Mouse (Mus musculus) embryonic facial prominence, embryonic 14.5 days (tissue): ENCODE results near the gene Sema4d. TPM values are rescaled to one million over a fixed set of nuclear protein-coding genes. Genes with fewer than 3 reads are reported as not detected.

Experiments used
- ATAC-seq: fragments of 200-750 bp; cut with Nextera tagmentation; 2 replicates; pipeline ENCODE4 v1.8.0; 2017; ENCODE audit warnings: low read depth, moderate number of reproducible peaks, moderate TSS enrichment
- DNase-seq: peaks from one replicate; pipeline ENCODE4 v3.0.0-alpha.2; 2015; ENCODE audit warnings: low spot score
- H3K27ac ChIP-seq: fragments of 300-500 bp; sonication (generic); replicated peaks from 2 replicates; pipeline ENCODE4 v1.5.1; 2014; ENCODE audit warnings: low read depth, mild to moderate bottlenecking, low read length, moderate library complexity
- H3K27me3 ChIP-seq: fragments of 300-500 bp; sonication (generic); replicated peaks from 2 replicates; pipeline ENCODE4 v1.6.1; 2014; ENCODE audit warnings: low read length; ENCODE audit not compliant: control insufficient read depth, insufficient read depth
- H3K36me3 ChIP-seq: fragments of 300-500 bp; sonication (generic); 2 replicates; pipeline ENCODE4 v1.6.1; 2014; ENCODE audit warnings: low read length, mixed read lengths; ENCODE audit not compliant: control insufficient read depth, insufficient read depth
- H3K4me1 ChIP-seq: fragments of 300-500 bp; sonication (generic); 2 replicates; pipeline ENCODE4 v1.6.1; 2014; ENCODE audit warnings: antibody characterized with exemption, low read length; ENCODE audit not compliant: control insufficient read depth, insufficient read depth
- H3K4me2 ChIP-seq: fragments of 300-500 bp; sonication (generic); 2 replicates; pipeline ENCODE4 v1.6.1; 2014; ENCODE audit warnings: low read depth, mild to moderate bottlenecking, low read length, moderate library complexity, mixed read lengths
- H3K4me3 ChIP-seq: fragments of 300-500 bp; sonication (generic); 2 replicates; pipeline ENCODE4 v1.5.1; 2014; ENCODE audit warnings: low read depth, mild to moderate bottlenecking, low read length
- H3K9ac ChIP-seq: fragments of 300-500 bp; sonication (generic); 2 replicates; pipeline ENCODE4 v1.6.1; 2014; ENCODE audit warnings: low read depth, mild to moderate bottlenecking, low read length, moderate library complexity, mixed read lengths
- H3K9me3 ChIP-seq: fragments of 300-500 bp; sonication (generic); 2 replicates; pipeline ENCODE4 v1.6.1; 2016; ENCODE audit warnings: low read length; ENCODE audit not compliant: control insufficient read depth
- WGBS: fragments of 180-500 bp; shearing (Covaris S2); extraction: QIAGEN DNeasy Blood & Tissue Kit; methylation state at CpG from one replicate; pipeline ENCODE4 v1.1.7; 2014; 5-methylcytosine and 5-hydroxymethylcytosine counted together
- polyA plus RNA-seq: library from polyadenylated mRNA; unstranded; fragments of >200 nt; fragmentation: Nextera tagmentation; extraction: Ambion mirVana; gene quantifications from 2 replicates; pipeline ENCODE4 v1.2.1, GENCODE M21; 2014

Sema4d gene
- 11.1 and 11.7 TPM in 2 replicates for polyA plus RNA-seq

DNA sequence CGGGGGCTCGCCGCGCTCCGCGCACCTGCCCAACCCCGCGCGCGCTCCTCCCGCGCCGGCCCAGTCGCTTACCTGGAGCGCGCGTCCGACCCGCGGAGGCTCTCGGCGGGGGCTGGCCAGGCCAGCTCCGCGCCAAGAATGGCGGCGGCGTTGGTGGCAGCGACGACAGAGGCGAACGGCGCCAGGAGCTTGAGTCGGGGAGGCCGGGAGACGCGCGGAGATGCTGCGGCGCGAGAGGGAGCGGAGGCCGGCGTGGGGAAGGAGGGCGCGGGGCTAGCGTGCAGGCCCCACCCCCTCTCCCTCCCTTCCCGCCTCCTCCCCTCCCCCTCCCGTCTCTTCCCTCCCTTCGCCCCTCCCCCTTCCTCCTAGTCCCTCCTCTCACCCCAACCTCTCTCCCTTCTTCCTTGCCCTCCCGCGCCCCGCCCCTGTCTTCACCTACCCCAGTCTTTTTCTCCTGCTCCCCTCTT is at the start of gene Sema4d:
Gene Sema4d, minus strand, starts transcription at position 323 of the 467 bp plus-strand sequence.
- H3K9me3 ChIP-seq: no peaks in the 10 kb centered on the region
- no peak within 1 kb of the TSS for H3K27ac ChIP-seq
- ATAC-seq: peak; percentile 48
- peak; percentile 92 for DNase-seq
- 0 out of 2 replicates have a peak, but pooled peaks cover 22% of the 10 kb centered on the region for H3K4me1 ChIP-seq
- peak within 1 kb of the TSS; percentile 84 for H3K4me3 ChIP-seq
- H3K9ac ChIP-seq: peak within 1 kb of the TSS; percentile 80
- H3K36me3 ChIP-seq: no peaks in the 10 kb centered on the region
- H3K4me2 ChIP-seq: peak within 1 kb of the TSS; percentile 97
- peaks cover 16% of the 10 kb centered on the region for H3K27me3 ChIP-seq
- 11% methylated on average over 3 of the region's 52 CpGs for WGBS

DNA sequence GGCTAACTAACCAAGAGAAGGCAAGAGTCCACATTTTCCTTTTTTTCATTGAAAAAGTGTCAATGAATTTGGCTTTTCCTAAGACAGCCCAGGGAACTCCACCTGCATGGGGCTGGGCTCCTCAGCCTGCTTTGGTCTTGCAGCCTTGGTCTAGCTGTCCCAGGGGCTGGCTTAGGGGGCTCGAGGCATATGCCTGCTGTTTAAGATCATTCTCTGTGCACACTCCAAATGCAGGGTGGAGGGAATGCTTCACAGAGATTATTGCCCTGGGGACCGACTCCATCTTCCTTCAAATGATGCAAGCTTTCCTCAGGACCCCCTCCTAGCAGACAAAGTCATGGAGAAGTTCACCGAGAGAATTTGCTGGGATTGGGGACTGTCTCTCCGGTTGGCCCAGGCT is 49.8 kb upstream of the Sema4d start:
- Histone ChIP-seq H3K4me1 (peaks cover 21% of the 10 kb centered on the region), H3K4me3 (no peak overlapping the region), H3K9me3 (no peaks in the 10 kb centered on the region), H3K4me2 (no peak overlapping the region), H3K27me3 (0 out of 2 replicates have a peak, but pooled peaks cover 6% of the 10 kb centered on the region), H3K27ac (no peak overlapping the region), H3K9ac (no peak overlapping the region), H3K36me3 (no peaks in the 10 kb centered on the region)
- no peak for DNase-seq
- no peak for ATAC-seq
- 54% methylated on average over 4 of the region's 4 CpGs for WGBS

- Histone ChIP-seq H3K4me3 (0 out of 2 replicates have a peak overlapping the region, but pooled peaks have one; percentile 8), H3K27ac (peak overlapping the region; percentile 44; the same call in 1 of the 2 replicates), H3K36me3 (no peaks in the 10 kb centered on the region), H3K4me1 (peaks cover 21% of the 10 kb centered on the region), H3K4me2 (peak overlapping the region; percentile 46), H3K9me3 (no peaks in the 10 kb centered on the region), H3K9ac (peak overlapping the region; percentile 37; the same call in 1 of the 2 replicates), H3K27me3 (0 out of 2 replicates have a peak, but pooled peaks cover 6% of the 10 kb centered on the region)
- ATAC-seq (no peak), DNase-seq (no peak)
- WGBS: 7% methylated on average over 12 of the region's 12 CpGs
Observed at GRCm38 (mm10) chr13:51842773-51843172, 49.2 kb upstream of the Sema4d start.

- 0 out of 2 replicates have a peak overlapping the region, but pooled peaks have one; percentile 8 for H3K9ac ChIP-seq
- H3K4me3 ChIP-seq: peak overlapping the region; percentile 13; the same call in 1 of the 2 replicates
- ATAC-seq (no peak), DNase-seq (peak; percentile 70)
- no peaks in the 10 kb centered on the region for H3K9me3 ChIP-seq
- peak overlapping the region; percentile 44; the same call in 1 of the 2 replicates for H3K27ac ChIP-seq
- peaks cover 21% of the 10 kb centered on the region for H3K4me1 ChIP-seq
- WGBS: 4% methylated on average over 5 of the region's 5 CpGs
- no peaks in the 10 kb centered on the region for H3K36me3 ChIP-seq
- peak overlapping the region; percentile 46 for H3K4me2 ChIP-seq
- H3K27me3 ChIP-seq: 0 out of 2 replicates have a peak, but pooled peaks cover 6% of the 10 kb centered on the region
Observed at GRCm38 (mm10) chr13:51842191-51842590, 48.6 kb upstream of the Sema4d start.

DNA sequence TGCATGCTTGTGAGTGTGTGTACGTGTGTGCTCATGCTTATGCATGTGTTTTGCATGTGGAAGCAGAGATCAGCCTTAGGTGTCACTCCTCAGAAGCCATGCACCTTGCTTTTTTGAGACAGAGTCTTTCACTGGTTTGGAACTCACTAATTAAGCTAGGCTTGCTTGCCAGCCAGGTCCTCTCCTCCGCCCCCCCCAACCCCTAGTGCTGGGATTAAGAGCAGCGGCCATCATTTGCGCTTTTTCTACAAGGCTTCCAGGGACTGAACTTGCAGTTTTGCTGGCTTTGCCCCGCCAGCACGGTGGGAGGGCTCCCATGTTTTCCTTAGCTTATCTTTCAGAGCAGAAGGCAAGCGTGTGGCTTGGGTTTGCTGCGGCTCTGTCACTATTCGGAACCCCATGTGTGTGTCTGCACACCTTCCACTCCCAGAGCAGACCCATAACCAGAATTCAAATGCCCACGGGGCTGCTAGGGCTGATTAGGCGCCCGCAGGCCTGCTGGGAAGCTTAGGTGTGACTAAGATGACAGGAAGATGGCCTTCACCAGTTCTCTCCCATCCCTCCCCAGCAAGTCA is 48.1 kb upstream of the Sema4d start:
- peak overlapping the region; percentile 46 for H3K4me2 ChIP-seq

DNA sequence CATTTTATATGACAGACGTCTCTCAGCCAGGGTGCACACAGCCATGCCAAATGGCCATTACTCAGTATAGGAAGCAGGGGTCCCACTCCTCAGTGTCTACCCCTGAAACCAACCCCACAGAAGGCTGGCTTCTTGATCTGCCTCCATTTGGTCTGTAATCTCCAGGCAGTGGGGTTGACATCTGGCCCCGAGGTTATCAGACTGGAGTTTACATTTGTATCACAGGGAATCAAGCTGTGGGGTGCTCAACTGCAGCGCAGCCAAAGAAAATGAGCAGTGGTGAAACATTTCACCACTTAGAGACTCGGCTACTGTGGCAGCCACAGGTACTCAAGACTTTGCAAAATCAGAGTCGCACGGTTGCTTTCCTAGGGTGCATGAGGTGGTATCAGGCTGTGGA is 47.2 kb upstream of the Sema4d start:
- H3K4me1 ChIP-seq: peaks cover 21% of the 10 kb centered on the region
- no peak overlapping the region for H3K4me2 ChIP-seq
- H3K9me3 ChIP-seq: no peaks in the 10 kb centered on the region
- no peaks in the 10 kb centered on the region for H3K36me3 ChIP-seq
- DNase-seq (no peak), ATAC-seq (no peak)
- no peak overlapping the region for H3K27ac ChIP-seq
- no peak overlapping the region for H3K4me3 ChIP-seq
- 0 out of 2 replicates have a peak, but pooled peaks cover 3% of the 10 kb centered on the region for H3K27me3 ChIP-seq
- no peak overlapping the region for H3K9ac ChIP-seq
- WGBS: 52% methylated on average over 6 of the region's 6 CpGs

More for the DNA sequence above, 48.1 kb upstream of the Sema4d start:
- peaks cover 21% of the 10 kb centered on the region for H3K4me1 ChIP-seq
- DNase-seq (no peak), ATAC-seq (no peak)
- H3K4me3 ChIP-seq: peak overlapping the region; percentile 13; the same call in 1 of the 2 replicates
- no peaks in the 10 kb centered on the region for H3K9me3 ChIP-seq
- no peaks in the 10 kb centered on the region for H3K36me3 ChIP-seq
- 13% methylated on average over 12 of the region's 12 CpGs for WGBS
- H3K27me3 ChIP-seq: 0 out of 2 replicates have a peak, but pooled peaks cover 3% of the 10 kb centered on the region
- 0 out of 2 replicates have a peak overlapping the region, but pooled peaks have one; percentile 8 for H3K9ac ChIP-seq
- peak overlapping the region; percentile 21; the same call in 1 of the 2 replicates for H3K27ac ChIP-seq

DNA sequence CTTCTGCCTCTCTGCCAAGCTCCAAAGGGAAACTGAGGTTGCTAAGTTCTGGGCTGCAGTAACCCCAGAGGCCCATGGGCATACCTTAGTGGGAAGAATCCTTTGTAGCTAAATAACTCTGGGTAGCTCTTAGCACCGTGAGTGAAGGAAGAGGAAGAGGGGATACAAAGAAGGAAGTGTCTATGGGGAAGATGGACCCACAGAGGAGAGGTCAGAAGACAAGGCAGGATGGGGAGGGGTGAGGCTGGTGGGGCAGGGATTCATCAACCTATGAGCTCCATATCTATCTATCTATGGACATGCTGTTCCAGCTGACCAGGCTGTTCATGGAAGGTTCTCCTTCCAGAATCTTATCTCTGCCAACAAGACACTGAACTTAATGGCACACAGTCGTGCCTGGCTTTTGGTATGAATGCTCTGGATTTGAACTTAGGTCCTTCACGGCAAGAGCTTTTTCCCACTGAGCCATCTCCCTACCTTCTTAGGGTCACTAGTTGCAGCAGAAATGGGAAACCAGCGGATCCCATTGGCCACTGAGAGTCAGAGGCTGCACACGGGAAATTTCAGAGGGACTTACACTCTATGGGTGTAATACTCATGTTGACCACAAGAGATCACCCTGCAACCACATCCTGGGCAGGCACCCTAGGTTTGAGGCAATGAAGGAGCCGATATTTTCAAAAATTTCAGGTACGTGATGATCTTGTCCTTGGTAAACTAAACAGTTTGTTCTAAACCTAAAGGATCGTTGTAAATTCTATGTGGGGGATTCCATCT is 45.9 kb upstream of the Sema4d start:
- ATAC-seq: peak; percentile 14; the same call in 1 of the 2 replicates
- H3K4me1 ChIP-seq: peaks cover 21% of the 10 kb centered on the region

GRCm38 (mm10) chr13:51837402-51837801 is 43.9 kb upstream of the Sema4d start:
- H3K4me3 ChIP-seq: no peak overlapping the region
- H3K36me3 ChIP-seq: no peaks in the 10 kb centered on the region
- no peaks in the 10 kb centered on the region for H3K27me3 ChIP-seq
- H3K27ac ChIP-seq: no peak overlapping the region
- H3K4me2 ChIP-seq: no peak overlapping the region
- H3K4me1 ChIP-seq: peaks cover 11% of the 10 kb centered on the region
- 8% methylated on average over 5 of the region's 5 CpGs for WGBS
- H3K9ac ChIP-seq: no peak overlapping the region
- H3K9me3 ChIP-seq: no peaks in the 10 kb centered on the region
- DNase-seq: no peak
- ATAC-seq: no peak

More for the DNA sequence above, 45.9 kb upstream of the Sema4d start:
- Histone ChIP-seq H3K4me2 (no peak overlapping the region), H3K27me3 (0 out of 2 replicates have a peak, but pooled peaks cover 3% of the 10 kb centered on the region), H3K9me3 (no peaks in the 10 kb centered on the region), H3K9ac (no peak overlapping the region), H3K27ac (no peak overlapping the region), H3K36me3 (no peaks in the 10 kb centered on the region), H3K4me3 (no peak overlapping the region)
- 20% methylated on average over 8 of the region's 8 CpGs for WGBS
- DNase-seq: peak; percentile 77
